Mouse (Mus musculus) hindbrain, embryonic 15.5 days (tissue): ENCODE measurements around the gene Duxbl3. TPM values are rescaled to one million over a fixed set of nuclear protein-coding genes. Genes with fewer than 3 reads are reported as not detected.
"Not testable (repeated sequence)": the region's sequence is repeated elsewhere in the genome, so short reads cannot be mapped to it uniquely, and the experiment has no call there.

Experiments
- ATAC-seq: fragments of 200-750 bp; cut with Nextera tagmentation; 2 replicates; pipeline ENCODE4 v1.8.0; 2017; ENCODE audit warnings: low read depth, moderate number of reproducible peaks, moderate TSS enrichment; ENCODE audit not compliant: low FRiP score
- H3K27ac ChIP-seq: fragments of 300-500 bp; sonication (generic); replicated peaks from 2 replicates; pipeline ENCODE4 v1.5.1; 2015; ENCODE audit warnings: mild to moderate bottlenecking, inconsistent platforms
- H3K27me3 ChIP-seq: fragments of 300-500 bp; sonication (generic); 2 replicates; pipeline ENCODE4 v1.6.1; 2015; ENCODE audit warnings: control low read depth, inconsistent platforms
- H3K36me3 ChIP-seq: fragments of 300-500 bp; sonication (generic); 2 replicates; pipeline ENCODE4 v1.6.1; 2015; ENCODE audit warnings: control low read depth, inconsistent platforms
- H3K4me1 ChIP-seq: fragments of 300-500 bp; sonication (generic); replicated peaks from 2 replicates; pipeline ENCODE4 v1.6.1; 2015; ENCODE audit warnings: control low read depth, inconsistent platforms
- H3K4me2 ChIP-seq: fragments of 300-500 bp; sonication (generic); 2 replicates; pipeline ENCODE4 v1.6.1; 2015; ENCODE audit warnings: moderate library complexity, mild to moderate bottlenecking, inconsistent platforms
- H3K4me3 ChIP-seq: fragments of 300-500 bp; sonication (generic); 2 replicates; pipeline ENCODE4 v1.5.1; 2015; ENCODE audit warnings: mild to moderate bottlenecking, inconsistent platforms
- H3K9ac ChIP-seq: fragments of 300-500 bp; sonication (generic); 2 replicates; pipeline ENCODE4 v1.6.1; 2015; ENCODE audit warnings: inconsistent platforms
- H3K9me3 ChIP-seq: fragments of 300-500 bp; sonication (generic); 2 replicates; pipeline ENCODE4 v1.6.1; 2016; ENCODE audit warnings: control low read depth, inconsistent platforms
- WGBS: fragments of 180-500 bp; shearing (Covaris S2); methylation state at CpG from one replicate; pipeline ENCODE4 v1.1.7; 2015; 5-methylcytosine and 5-hydroxymethylcytosine counted together
- polyA plus RNA-seq: library from polyadenylated mRNA; unstranded; fragments of >200 nt; fragmentation: Nextera tagmentation; extraction: Ambion mirVana; gene quantifications from 2 replicates; pipeline ENCODE4 v1.2.1, GENCODE M21; 2015

Gene Duxbl3
- 0.39 and 2.7 TPM in 2 replicates for polyA plus RNA-seq

- not testable (repeated sequence) for H3K9me3 ChIP-seq, H3K27ac ChIP-seq, H3K9ac ChIP-seq, H3K27me3 ChIP-seq, H3K4me2 ChIP-seq, H3K36me3 ChIP-seq, H3K4me3 ChIP-seq, H3K4me1 ChIP-seq
- no CpG with 5 or more reads among the region's 25 CpGs for WGBS
- peak; percentile 87 for ATAC-seq
Observed at GRCm38 (mm10) chr14:26257756-26258617, at the start of gene Duxbl3. Gene Duxbl3 (plus strand): TSS chr14:26257962.

- WGBS: no CpG with 5 or more reads among the region's 5 CpGs
- H3K4me2 ChIP-seq, H3K9ac ChIP-seq, H3K4me1 ChIP-seq, H3K27ac ChIP-seq, H3K9me3 ChIP-seq, H3K4me3 ChIP-seq, ATAC-seq, H3K36me3 ChIP-seq, H3K27me3 ChIP-seq: not testable (repeated sequence)
Observed at GRCm38 (mm10) chr14:26216233-26217000, 41.3 kb upstream of the Duxbl3 start.

- WGBS: no CpG with 5 or more reads among the region's 2 CpGs
- ATAC-seq, H3K4me1 ChIP-seq, H3K36me3 ChIP-seq, H3K27me3 ChIP-seq, H3K27ac ChIP-seq, H3K4me2 ChIP-seq, H3K4me3 ChIP-seq, H3K9me3 ChIP-seq, H3K9ac ChIP-seq: not testable (repeated sequence)
Observed at GRCm38 (mm10) chr14:26237183-26237582, 20.6 kb upstream of the Duxbl3 start.

DNA sequence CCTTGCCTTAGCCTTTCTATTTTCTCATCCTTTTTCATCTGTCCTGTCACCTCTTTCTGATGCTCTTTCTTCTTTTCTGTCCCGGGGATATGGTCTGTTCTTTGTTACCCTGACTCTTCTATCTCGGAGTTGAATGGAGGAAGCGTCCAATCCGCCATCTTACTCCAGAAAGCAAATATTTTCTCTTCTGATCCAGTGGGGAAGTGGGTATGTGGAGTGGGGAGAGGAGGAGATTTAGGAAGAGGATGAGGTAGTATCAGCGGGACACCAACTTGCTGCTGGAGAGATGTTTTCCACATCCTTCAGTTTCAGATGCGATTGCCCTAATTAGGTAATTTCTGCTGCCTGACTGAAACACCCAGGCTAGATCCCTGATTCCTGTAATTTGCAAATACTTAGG is 967 bp downstream of the Duxbl3 start:
- not testable (repeated sequence) for H3K4me2 ChIP-seq, H3K36me3 ChIP-seq, H3K27ac ChIP-seq, H3K9ac ChIP-seq, ATAC-seq, H3K9me3 ChIP-seq, H3K4me3 ChIP-seq, H3K4me1 ChIP-seq, H3K27me3 ChIP-seq
- no CpG with 5 or more reads among the region's 6 CpGs for WGBS

- H3K4me3 ChIP-seq, H3K27ac ChIP-seq, H3K4me1 ChIP-seq, ATAC-seq, H3K9me3 ChIP-seq, H3K36me3 ChIP-seq, H3K9ac ChIP-seq, H3K4me2 ChIP-seq, H3K27me3 ChIP-seq: not testable (repeated sequence)
- WGBS: no CpG with 5 or more reads among the region's 2 CpGs
Observed at GRCm38 (mm10) chr14:26286737-26287136, 29.0 kb downstream of the Duxbl3 start.

DNA sequence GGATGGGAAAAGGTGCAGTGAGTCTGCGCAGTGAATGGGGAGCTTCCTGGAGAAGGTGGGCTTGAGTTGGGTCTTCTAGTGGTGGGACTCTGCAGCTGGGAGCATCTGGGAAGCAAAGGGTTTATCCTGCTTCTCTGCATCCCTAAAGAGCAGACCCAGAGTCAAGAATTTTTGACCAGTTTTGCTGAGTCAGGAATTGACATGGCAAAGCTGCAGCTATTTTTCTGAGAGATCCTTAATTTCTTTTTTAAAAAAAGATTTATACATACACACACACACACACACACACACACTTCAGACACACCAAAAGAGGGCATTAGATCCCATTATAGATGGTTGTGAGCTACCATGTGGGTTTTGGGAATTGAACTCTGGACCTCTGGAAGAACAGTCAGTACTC is 36.1 kb downstream of the Duxbl3 start:
- no peak overlapping the region for H3K4me3 ChIP-seq
- no peaks in the 10 kb centered on the region for H3K27me3 ChIP-seq
- H3K36me3 ChIP-seq: no peaks in the 10 kb centered on the region
- no peaks in the 10 kb centered on the region for H3K4me1 ChIP-seq
- no peak overlapping the region for H3K9ac ChIP-seq
- ATAC-seq: no peak
- no peaks in the 10 kb centered on the region for H3K9me3 ChIP-seq
- WGBS: 100% methylated on average over 1 of the region's 1 CpGs
- no peak overlapping the region for H3K4me2 ChIP-seq
- H3K27ac ChIP-seq: no peak overlapping the region

GRCm38 (mm10) chr14:26297055-26297454 is 39.3 kb downstream of the Duxbl3 start:
- H3K4me1 ChIP-seq: no peaks in the 10 kb centered on the region
- H3K36me3 ChIP-seq: no peaks in the 10 kb centered on the region
- no peak overlapping the region for H3K4me2 ChIP-seq
- no peak overlapping the region for H3K9ac ChIP-seq
- H3K27ac ChIP-seq: no peak overlapping the region
- no peaks in the 10 kb centered on the region for H3K9me3 ChIP-seq
- H3K4me3 ChIP-seq: no peak overlapping the region
- ATAC-seq: no peak
- WGBS: 85% methylated on average over 4 of the region's 4 CpGs
- no peaks in the 10 kb centered on the region for H3K27me3 ChIP-seq

DNA sequence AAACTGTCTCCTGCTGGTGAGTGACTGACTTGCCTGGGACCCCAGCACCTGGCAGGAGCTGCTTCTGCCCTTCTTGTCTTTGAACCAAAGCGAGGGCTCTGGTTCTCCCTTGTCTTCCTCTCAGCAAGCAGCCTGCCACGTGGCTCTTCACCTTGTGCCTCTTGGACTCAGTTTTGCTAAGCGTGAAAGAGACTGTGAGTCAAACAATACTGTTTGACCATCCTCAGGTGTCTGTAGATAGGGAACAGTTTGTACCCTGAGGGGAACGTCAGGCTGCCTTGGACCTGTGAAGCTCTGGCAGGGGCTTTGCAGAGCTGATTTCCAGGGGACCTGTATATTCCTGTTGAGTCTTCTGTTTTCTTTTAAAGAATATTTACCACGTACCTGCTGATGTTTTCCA is 39.7 kb downstream of the Duxbl3 start:
- Histone ChIP-seq H3K27ac (no peak overlapping the region), H3K9ac (no peak overlapping the region), H3K36me3 (no peaks in the 10 kb centered on the region), H3K9me3 (no peaks in the 10 kb centered on the region), H3K4me3 (no peak overlapping the region), H3K4me1 (no peaks in the 10 kb centered on the region), H3K4me2 (no peak overlapping the region), H3K27me3 (no peaks in the 10 kb centered on the region)
- WGBS: 84% methylated on average over 5 of the region's 5 CpGs
- ATAC-seq: no peak

- no peaks in the 10 kb centered on the region for H3K36me3 ChIP-seq
- WGBS: 35% methylated on average over 2 of the region's 2 CpGs
- ATAC-seq: peak; percentile 87
- no peaks in the 10 kb centered on the region for H3K27me3 ChIP-seq
- H3K4me3 ChIP-seq: no peak overlapping the region
- H3K27ac ChIP-seq: no peak overlapping the region
- no peak overlapping the region for H3K9ac ChIP-seq
- H3K4me2 ChIP-seq: no peak overlapping the region
- no peaks in the 10 kb centered on the region for H3K9me3 ChIP-seq
- H3K4me1 ChIP-seq: no peaks in the 10 kb centered on the region
Observed at GRCm38 (mm10) chr14:26303111-26303510, 45.3 kb downstream of the Duxbl3 start.

- WGBS: 41% methylated on average over 2 of the region's 2 CpGs
- Histone ChIP-seq H3K36me3 (no peaks in the 10 kb centered on the region), H3K4me3 (no peak overlapping the region), H3K27ac (no peak overlapping the region), H3K9me3 (no peaks in the 10 kb centered on the region), H3K4me1 (no peaks in the 10 kb centered on the region), H3K9ac (no peak overlapping the region), H3K4me2 (no peak overlapping the region), H3K27me3 (no peaks in the 10 kb centered on the region)
- no peak for ATAC-seq
Observed at GRCm38 (mm10) chr14:26306032-26306431, 48.3 kb downstream of the Duxbl3 start.

- H3K9me3 ChIP-seq: no peaks in the 10 kb centered on the region
- WGBS: 75% methylated on average over 6 of the region's 6 CpGs
- H3K9ac ChIP-seq: no peak overlapping the region
- no peak overlapping the region for H3K4me3 ChIP-seq
- no peaks in the 10 kb centered on the region for H3K36me3 ChIP-seq
- no peaks in the 10 kb centered on the region for H3K27me3 ChIP-seq
- H3K27ac ChIP-seq: no peak overlapping the region
- no peaks in the 10 kb centered on the region for H3K4me1 ChIP-seq
- no peak for ATAC-seq
- no peak overlapping the region for H3K4me2 ChIP-seq
Observed at GRCm38 (mm10) chr14:26308813-26309212, 51.1 kb downstream of the Duxbl3 start.

GRCm38 (mm10) chr14:26309511-26309910 is 51.7 kb downstream of the Duxbl3 start:
- no peak for ATAC-seq

More at GRCm38 (mm10) chr14:26309511-26309910, 51.7 kb downstream of the Duxbl3 start:
- no peaks in the 10 kb centered on the region for H3K4me1 ChIP-seq
- no peak overlapping the region for H3K4me3 ChIP-seq
- H3K27ac ChIP-seq: no peak overlapping the region
- H3K9me3 ChIP-seq: no peaks in the 10 kb centered on the region
- H3K4me2 ChIP-seq: no peak overlapping the region
- no peaks in the 10 kb centered on the region for H3K27me3 ChIP-seq
- 71% methylated on average over 1 of the region's 1 CpGs for WGBS
- no peaks in the 10 kb centered on the region for H3K36me3 ChIP-seq
- H3K9ac ChIP-seq: no peak overlapping the region
